Mouse (Mus musculus) adrenal gland, adult 8-10 months (tissue): Measurements from ENCODE around the gene 5830411N06Rik. TPM values are rescaled to one million over a fixed set of nuclear protein-coding genes. Genes with fewer than 3 reads are reported as not detected.

Experiments used
- DNase-seq: peaks from one replicate; pipeline ENCODE4 v3.0.0; 2022
- total RNA-seq, 4 experiments: library from RNA; stranded (reverse); gene quantifications; 2 replicates each; pipeline ENCODE4 v1.2.4; 2022

Gene 5830411N06Rik
- total RNA-seq = under 1 TPM in 1 of 4 experiments, not detected in 3; 0.12 TPM

GRCm38 (mm10) chr7:140247216-140247615 lies at the start of gene 5830411N06Rik:
TSS of gene 5830411N06Rik (plus strand) at chr7:140247284.
- DNase-seq = no peak

- no peak for DNase-seq
These were observed 46.0 kb upstream of the 5830411N06Rik start for GRCm38 (mm10) chr7:140201090-140201489.

GRCm38 (mm10) chr7:140205864-140206263 lies 41.2 kb upstream of the 5830411N06Rik start, which contains the start of gene Olfr524:
TSS of gene Olfr524 (minus strand) at chr7:140205964.
- no peak for DNase-seq

- no peak for DNase-seq
These were observed 40.2 kb upstream of the 5830411N06Rik start for GRCm38 (mm10) chr7:140206904-140207303.

- no peak for DNase-seq
These were observed 38.9 kb upstream of the 5830411N06Rik start for GRCm38 (mm10) chr7:140208153-140208552.

- no peak for DNase-seq
These were observed 38.4 kb upstream of the 5830411N06Rik start for GRCm38 (mm10) chr7:140208677-140209076.

GRCm38 (mm10) chr7:140213841-140214240 lies 33.2 kb upstream of the 5830411N06Rik start:
- no peak for DNase-seq

GRCm38 (mm10) chr7:140217967-140218366 lies 29.1 kb upstream of the 5830411N06Rik start, which contains the start of gene Cd163l1:
TSS of gene Cd163l1 (plus strand) at chr7:140218267.
- no peak for DNase-seq

GRCm38 (mm10) chr7:140219268-140219667 lies 27.8 kb upstream of the 5830411N06Rik start:
- no peak for DNase-seq

GRCm38 (mm10) chr7:140220375-140220774 lies 26.7 kb upstream of the 5830411N06Rik start:
- no peak for DNase-seq

GRCm38 (mm10) chr7:140224209-140224608 lies 22.9 kb upstream of the 5830411N06Rik start:
- DNase-seq = no peak

GRCm38 (mm10) chr7:140228476-140228875 lies 18.6 kb upstream of the 5830411N06Rik start:
- peak; percentile 10 for DNase-seq

GRCm38 (mm10) chr7:140231026-140231425 lies 16.1 kb upstream of the 5830411N06Rik start:
- no peak for DNase-seq

- DNase-seq = no peak
These were observed 13.4 kb upstream of the 5830411N06Rik start for GRCm38 (mm10) chr7:140233696-140234095.

GRCm38 (mm10) chr7:140253780-140254299 lies 6.8 kb downstream of the 5830411N06Rik start:
- DNase-seq = no peak

GRCm38 (mm10) chr7:140295746-140296145 lies 48.7 kb downstream of the 5830411N06Rik start:
- DNase-seq = no peak

- no peak for DNase-seq
These were observed 49.8 kb downstream of the 5830411N06Rik start for GRCm38 (mm10) chr7:140296876-140297275.

GRCm38 (mm10) chr7:140299416-140299815 lies 52.3 kb downstream of the 5830411N06Rik start:
- no peak for DNase-seq

- no peak for DNase-seq
These were observed 72.8 kb downstream of the 5830411N06Rik start for GRCm38 (mm10) chr7:140319861-140320385.

- no peak for DNase-seq
These were observed 73.5 kb downstream of the 5830411N06Rik start, which contains the start of gene Olfr525 for GRCm38 (mm10) chr7:140320558-140320957. TSS of gene Olfr525 (plus strand) at chr7:140320858.

- no peak for DNase-seq
These were observed 74.1 kb downstream of the 5830411N06Rik start for GRCm38 (mm10) chr7:140321135-140321534.

GRCm38 (mm10) chr7:140329766-140330304 lies 82.8 kb downstream of the 5830411N06Rik start:
- no peak for DNase-seq

GRCm38 (mm10) chr7:140333717-140334116 lies 86.6 kb downstream of the 5830411N06Rik start, which contains the start of gene Olfr527:
TSS of gene Olfr527 (plus strand) at chr7:140334017.
- no peak for DNase-seq
